Mouse (Mus musculus) megakaryocyte, embryonic 14.5 days (primary cell): ENCODE measurements around the gene 2610507B11Rik. TPM values are rescaled to one million over a fixed set of nuclear protein-coding genes. Genes with fewer than 3 reads are reported as not detected.

ENCODE experiments used
- H3K27me3 ChIP-seq: replicated peaks from 2 replicates; pipeline ENCODE3; 2012; ENCODE audit warnings: inconsistent platforms
- H3K36me3 ChIP-seq: replicated peaks from 2 replicates; pipeline ENCODE3; 2012; ENCODE audit warnings: low read length, inconsistent platforms, mixed read lengths
- H3K4me1 ChIP-seq: 2 replicates; pipeline ENCODE4 v1.6.1; 2012; ENCODE audit warnings: inconsistent platforms
- H3K4me3 ChIP-seq: replicated peaks from 2 replicates; pipeline ENCODE3; 2012; ENCODE audit warnings: moderate library complexity, mild to moderate bottlenecking, inconsistent platforms
- H3K9me3 ChIP-seq: 2 replicates; pipeline ENCODE4 v1.6.1; 2012; ENCODE audit warnings: inconsistent platforms
- FLI1 ChIP-seq: IDR thresholded peaks from 2 replicates; pipeline ENCODE4 v1.6.1; 2012; ENCODE audit warnings: low read length, inconsistent platforms, mixed read lengths
- GATA1 ChIP-seq: IDR thresholded peaks from 3 replicates; pipeline ENCODE4 v1.6.1; 2012; ENCODE audit warnings: mixed read lengths, low read length, inconsistent platforms, borderline replicate concordance
- polyA plus RNA-seq: library from polyadenylated mRNA; stranded (reverse); fragments of >175 nt; gene quantifications from 2 replicates; pipeline ENCODE4 v1.2.3, GENCODE M21; 2012; ENCODE audit warnings: low replicate concordance; ENCODE audit not compliant: insufficient read depth

2610507B11Rik gene
- polyA plus RNA-seq, 1 experiment, result 39.7 TPM

GRCm38 (mm10) chr11:78318411-78318810 is 56.9 kb downstream of the 2610507B11Rik start:
- TF ChIP-seq GATA1, result no peak
- TF ChIP-seq FLI1, result no peak
- no peak overlapping the region for H3K4me3 ChIP-seq
- H3K9me3 ChIP-seq, result no peaks in the 10 kb centered on the region
- no peaks in the 10 kb centered on the region for H3K27me3 ChIP-seq
- H3K36me3 ChIP-seq, result peaks cover 90% of the 10 kb centered on the region
- peaks cover 33% of the 10 kb centered on the region for H3K4me1 ChIP-seq

- no peak for TF ChIP-seq FLI1
- no peak for TF ChIP-seq GATA1
- Histone ChIP-seq H3K27me3 (no peaks in the 10 kb centered on the region), H3K9me3 (no peaks in the 10 kb centered on the region), H3K4me1 (peaks cover 52% of the 10 kb centered on the region), H3K4me3 (peak overlapping the region; percentile 91), H3K36me3 (peaks cover 86% of the 10 kb centered on the region)
These were observed 60.7 kb downstream of the 2610507B11Rik start for GRCm38 (mm10) chr11:78322076-78322831.

GRCm38 (mm10) chr11:78322860-78323259 is 61.3 kb downstream of the 2610507B11Rik start, which contains the start of gene Aldoc:
Gene Aldoc, plus strand, starts transcription at chr11:78322968.
- Histone ChIP-seq H3K9me3 (no peaks in the 10 kb centered on the region), H3K4me1 (peaks cover 52% of the 10 kb centered on the region), H3K4me3 (peak within 1 kb of the TSS; percentile 91), H3K36me3 (peaks cover 81% of the 10 kb centered on the region), H3K27me3 (no peaks in the 10 kb centered on the region)
- TF ChIP-seq FLI1, result no peak
- TF ChIP-seq GATA1, result no peak

GRCm38 (mm10) chr11:78324000-78324785 is 62.6 kb downstream of the 2610507B11Rik start:
- H3K36me3 ChIP-seq, result peaks cover 68% of the 10 kb centered on the region
- H3K4me3 ChIP-seq, result peak overlapping the region; percentile 91
- TF ChIP-seq FLI1 (no peak), GATA1 (no peak)
- H3K4me1 ChIP-seq, result peaks cover 58% of the 10 kb centered on the region
- no peaks in the 10 kb centered on the region for H3K27me3 ChIP-seq
- H3K9me3 ChIP-seq, result no peaks in the 10 kb centered on the region

GRCm38 (mm10) chr11:78324965-78325364 is 63.4 kb downstream of the 2610507B11Rik start:
- TF ChIP-seq GATA1 (no peak), FLI1 (no peak)

DNA sequence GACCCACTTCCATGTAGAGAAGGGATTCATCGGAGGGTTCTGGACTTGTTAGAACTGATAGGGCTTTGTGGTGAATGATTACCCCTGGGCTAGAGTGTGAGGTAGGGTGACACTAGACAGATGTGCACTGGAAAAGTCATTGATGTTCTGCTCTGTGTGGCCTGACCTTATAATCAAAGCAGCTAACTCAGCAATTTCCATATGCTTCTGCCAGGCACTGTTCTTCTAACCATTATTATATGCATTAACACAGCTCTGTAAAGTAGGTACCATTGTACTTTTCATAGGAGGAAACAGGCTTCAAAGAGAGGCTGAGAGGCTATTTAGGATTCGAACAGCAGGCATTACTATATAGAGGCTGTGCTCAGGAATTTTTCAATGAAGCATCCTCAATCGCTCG is 65.7 kb downstream of the 2610507B11Rik start:
- H3K4me1 ChIP-seq, result peaks cover 65% of the 10 kb centered on the region
- no peaks in the 10 kb centered on the region for H3K9me3 ChIP-seq
- TF ChIP-seq GATA1, result no peak
- no peak for TF ChIP-seq FLI1
- no peaks in the 10 kb centered on the region for H3K27me3 ChIP-seq
- H3K36me3 ChIP-seq, result peaks cover 53% of the 10 kb centered on the region
- no peak overlapping the region for H3K4me3 ChIP-seq

More at GRCm38 (mm10) chr11:78324965-78325364, 63.4 kb downstream of the 2610507B11Rik start:
- H3K36me3 ChIP-seq, result peaks cover 61% of the 10 kb centered on the region
- no peak overlapping the region for H3K4me3 ChIP-seq
- H3K9me3 ChIP-seq, result no peaks in the 10 kb centered on the region
- peaks cover 64% of the 10 kb centered on the region for H3K4me1 ChIP-seq
- H3K27me3 ChIP-seq, result no peaks in the 10 kb centered on the region

GRCm38 (mm10) chr11:78327634-78328511 is 66.3 kb downstream of the 2610507B11Rik start, which contains the start of gene Pigs:
Gene Pigs, plus strand, starts transcription at chr11:78328415.
- peaks cover 64% of the 10 kb centered on the region for H3K4me1 ChIP-seq
- peaks cover 55% of the 10 kb centered on the region for H3K36me3 ChIP-seq
- H3K27me3 ChIP-seq, result no peaks in the 10 kb centered on the region
- H3K4me3 ChIP-seq, result peak within 1 kb of the TSS; percentile 97
- no peaks in the 10 kb centered on the region for H3K9me3 ChIP-seq
- TF ChIP-seq GATA1 (no peak), FLI1 (no peak)

DNA sequence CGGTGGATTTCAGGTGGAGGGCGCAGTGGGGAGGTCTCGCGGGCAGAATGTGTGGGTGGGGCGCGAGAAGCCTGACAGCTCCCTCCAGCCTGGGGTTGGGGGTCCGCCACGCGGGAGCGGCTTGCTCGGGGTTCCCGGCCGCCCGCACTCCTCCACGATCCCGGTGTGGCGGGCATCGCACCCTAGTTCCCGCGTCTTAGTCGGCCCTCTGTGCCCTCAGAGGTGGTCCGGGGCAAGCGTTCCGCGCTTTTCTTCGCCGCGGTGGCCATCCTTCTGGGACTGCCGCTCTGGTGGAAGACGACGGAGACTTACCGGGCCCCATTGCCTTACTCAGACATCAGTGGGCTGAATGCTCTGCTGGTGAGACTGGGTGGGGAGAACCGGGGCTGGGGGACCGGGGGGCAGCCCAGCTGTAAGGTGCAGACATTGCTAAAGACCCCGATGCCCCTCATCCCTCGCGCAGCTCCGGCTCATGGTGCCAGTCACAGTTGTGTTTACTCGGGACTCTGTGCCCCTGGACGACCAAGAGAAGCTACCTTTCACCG is 67.0 kb downstream of the 2610507B11Rik start:
- Histone ChIP-seq H3K27me3 (no peaks in the 10 kb centered on the region), H3K4me1 (peaks cover 62% of the 10 kb centered on the region), H3K4me3 (peak overlapping the region; percentile 97), H3K9me3 (no peaks in the 10 kb centered on the region), H3K36me3 (peaks cover 60% of the 10 kb centered on the region)
- TF ChIP-seq FLI1 (no peak), GATA1 (no peak)

DNA sequence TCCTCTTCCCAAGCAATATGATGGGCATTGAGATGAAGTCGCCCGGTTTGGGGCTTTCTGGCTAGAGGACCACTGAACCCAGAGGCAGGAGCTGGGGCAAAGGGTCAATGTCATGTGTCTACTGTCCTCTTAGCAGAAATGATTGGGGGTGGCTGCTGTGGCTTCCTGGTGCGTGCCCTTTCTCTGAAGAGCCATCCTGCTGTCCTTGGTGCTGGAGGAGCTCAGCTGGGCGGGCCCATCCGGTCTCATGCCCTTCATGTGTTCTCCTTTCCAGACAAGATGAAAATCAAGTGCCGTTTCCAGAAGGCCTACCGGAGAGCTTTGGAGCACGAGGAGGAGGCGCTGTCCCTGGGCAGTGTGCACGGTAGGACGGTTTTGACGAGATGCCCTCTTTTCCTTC is 71.1 kb downstream of the 2610507B11Rik start:
- TF ChIP-seq FLI1, result no peak
- no peak for TF ChIP-seq GATA1
- Histone ChIP-seq H3K4me1 (peaks cover 31% of the 10 kb centered on the region), H3K36me3 (peaks cover 63% of the 10 kb centered on the region)

More for the DNA sequence above, 71.1 kb downstream of the 2610507B11Rik start:
- Histone ChIP-seq H3K9me3 (peaks cover 4% of the 10 kb centered on the region; the same call in 1 of the 2 replicates), H3K27me3 (no peaks in the 10 kb centered on the region), H3K4me3 (no peak overlapping the region)
